8 mouse cellular contexts compared by ENCODE assay signal in the genomic region with DNA sequence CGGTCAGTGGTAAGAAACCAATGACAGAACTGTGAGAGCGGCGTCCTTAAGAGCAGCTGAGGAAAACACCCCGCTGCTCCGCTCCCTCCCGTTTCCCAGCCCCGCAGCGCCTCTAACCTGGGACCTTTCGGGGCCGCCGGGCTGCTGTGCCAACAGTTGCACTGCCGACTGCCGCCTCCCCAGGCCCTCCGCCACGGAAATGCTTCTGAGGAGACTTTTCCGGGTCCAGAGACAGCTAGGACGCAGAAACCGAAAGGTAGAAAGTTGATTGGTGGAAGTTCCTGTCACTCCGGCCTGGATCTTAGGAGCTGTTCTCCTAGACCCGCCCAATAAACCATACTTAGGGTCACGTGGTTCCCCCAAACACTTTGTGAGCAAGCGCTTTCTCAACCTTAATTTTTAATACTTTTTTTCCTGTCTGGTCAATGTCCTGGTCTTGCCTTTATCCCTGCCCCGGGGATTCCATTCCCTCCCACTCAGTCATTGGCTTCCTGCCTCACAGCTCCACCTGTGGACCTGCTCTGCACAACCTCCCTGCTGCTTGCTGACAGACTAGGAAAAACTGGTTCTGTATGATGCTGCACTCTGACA. TPM values are rescaled to one million over a fixed set of nuclear protein-coding genes. Genes with fewer than 3 reads are reported as not detected.
A peak's percentile ranks its signal among the peaks of the same experiment; 100 is the strongest.
DNase-seq lines count a peak whose midpoint lies in the region; ATAC-seq lines count a peak whose summit lies in the region.
"Not testable (repeated sequence)": the region's sequence is repeated elsewhere in the genome, so short reads cannot be mapped to it uniquely, and the experiment has no call there.

A gene (minus strand): TSS at position 195 of the 591 bp plus-strand sequence.

- H3K4me2 ChIP-seq in heart, embryonic 14.5 days (ENCODE audit: low read length), result peak within 1 kb of the TSS; percentile 64
- peak within 1 kb of the TSS; percentile 65 for H3K4me2 ChIP-seq in liver, embryonic 13.5 days
- peak within 1 kb of the TSS; percentile 51 for H3K4me2 ChIP-seq in stomach, embryonic 16.5 days (ENCODE audit: low read depth, low read length)

- H3K27me3 ChIP-seq in heart, embryonic 14.5 days (ENCODE audit: control insufficient read depth, insufficient read depth, low read length); liver, embryonic 13.5 days; stomach, embryonic 16.5 days (ENCODE audit: control insufficient read depth, insufficient read depth, low read length): not testable (repeated sequence)

- H3K9me3 ChIP-seq in heart, embryonic 14.5 days (ENCODE audit: control insufficient read depth, low read length); liver, embryonic 13.5 days (replicated peaks); stomach, embryonic 16.5 days (replicated peaks; ENCODE audit: control insufficient read depth, low read length): not testable (repeated sequence)

- peak; percentile 83 for DNase-seq in c-Kit-negative CD71-positive TER-119-positive erythroid progenitor cells, embryonic 14.5 days (ENCODE audit: low read depth, low spot score)
- peak; percentile 92 for DNase-seq in fibroblast of lung, adult 2 months (ENCODE audit: low read depth)
- DNase-seq in kidney, postnatal 14 days, result peak; percentile 97
- DNase-seq in liver, embryonic 13.5 days, result peak; percentile 80
- DNase-seq in neural tube, embryonic 10.5 days (ENCODE audit: extremely low spot score, low spot score), result peak; percentile 81

- peak within 1 kb of the TSS; percentile 59 to 85 for H3K4me3 ChIP-seq in heart, embryonic 14.5 days (ENCODE audit: control insufficient read depth in 1 of 2, insufficient read depth in 1 of 2, low read depth in 1 of 2, low read length in 2 of 2)
- peak within 1 kb of the TSS; percentile 68 for H3K4me3 ChIP-seq in liver, embryonic 13.5 days (replicated peaks)
- peak within 1 kb of the TSS; percentile 65 for H3K4me3 ChIP-seq in stomach, embryonic 16.5 days (replicated peaks; ENCODE audit: low read length)

- peak within 1 kb of the TSS; percentile 75 for H3K9ac ChIP-seq in heart, embryonic 14.5 days (ENCODE audit: low read length)
- H3K9ac ChIP-seq in liver, embryonic 13.5 days, result peak within 1 kb of the TSS; percentile 75
- H3K9ac ChIP-seq in stomach, embryonic 16.5 days (ENCODE audit: low read length), result peak within 1 kb of the TSS; percentile 82

- ATAC-seq in CD4-positive, CD25-positive, alpha-beta regulatory T cell, adult 4 months, result peak; percentile 99
- ATAC-seq in heart, embryonic 14.5 days (ENCODE audit: insufficient number of reproducible peaks, insufficient read depth, low FRiP score, low read depth), result peak; percentile 97
- peak; percentile 100 for ATAC-seq in liver, embryonic 13.5 days (ENCODE audit: low read depth)
- ATAC-seq in stomach, embryonic 16.5 days (ENCODE audit: insufficient read depth, low FRiP score), result peak; percentile 99

- H3K27ac ChIP-seq in heart, embryonic 14.5 days (replicated peaks in 1 of 2; ENCODE audit: control insufficient read depth in 1 of 2, insufficient read depth in 1 of 2, low read depth in 2 of 2, low read length in 2 of 2), result peak within 1 kb of the TSS; percentile 71 to 73
- H3K27ac ChIP-seq in liver, embryonic 13.5 days, result peak within 1 kb of the TSS; percentile 62; the same call in 1 of the 2 replicates
- peak within 1 kb of the TSS; percentile 79 for H3K27ac ChIP-seq in stomach, embryonic 16.5 days (ENCODE audit: low read length)

- H3K4me1 ChIP-seq in heart, embryonic 14.5 days (ENCODE audit: control insufficient read depth in 2 of 2, insufficient read depth in 2 of 2, low read length in 2 of 2); liver, embryonic 13.5 days (replicated peaks); stomach, embryonic 16.5 days (ENCODE audit: control insufficient read depth, insufficient read depth, low read length): not testable (repeated sequence)

- 0% methylated on average over 23 of the region's 23 CpGs for WGBS in heart, embryonic 14.5 days
- WGBS in liver, embryonic 13.5 days (ENCODE audit: insufficient replicate concordance), result under 1% methylated on average over 23 of the region's 23 CpGs
- WGBS in stomach, embryonic 16.5 days, result 0% methylated on average over 23 of the region's 23 CpGs

- H3K36me3 ChIP-seq in heart, embryonic 14.5 days (ENCODE audit: control insufficient read depth, insufficient read depth, low read length); liver, embryonic 13.5 days; stomach, embryonic 16.5 days (ENCODE audit: control insufficient read depth, insufficient read depth, low read length): not testable (repeated sequence)

RNA-seq across cellular contexts. Expression of the gene that starts here (rescaled TPM):
- 1 to 10 TPM; 5.2 to 5.7 TPM for polyA plus RNA-seq in CD4-positive, CD25-positive, alpha-beta regulatory T cell, adult 4 months (2017; shearing (Covaris generic))
- polyA plus RNA-seq in heart, embryonic 14.5 days (2014; fragmentation: Nextera tagmentation; extraction: Ambion mirVana), result 2.0 and 2.4 TPM in 2 replicates
- 1.1 and 1.7 TPM in 2 replicates for polyA plus RNA-seq in liver, embryonic 13.5 days (2015; fragmentation: Nextera tagmentation; extraction: Ambion mirVana)
- 3.2 and 3.3 TPM in 2 replicates for polyA plus RNA-seq in stomach, embryonic 16.5 days (2015; fragmentation: Nextera tagmentation; extraction: Ambion mirVana)

Comparison
In these comparisons a context has a peak if more than half of its experiments do, and no peak if none do; other contexts are left out.
1. Peak in every context shown above with its lines: DNase-seq, ATAC-seq, H3K4me3 ChIP-seq and H3K27ac ChIP-seq.